Mouse (Mus musculus) intestine, embryonic 14.5 days (tissue): ENCODE data around the gene Fundc1. TPM values are rescaled to one million over a fixed set of nuclear protein-coding genes. Genes with fewer than 3 reads are reported as not detected.

ENCODE experiments used
- ATAC-seq: fragments of 200-750 bp; cut with Nextera tagmentation; replicated peaks from 2 replicates; pipeline ENCODE4 v1.8.0; 2017; ENCODE audit warnings: low read depth, moderate number of reproducible peaks, moderate TSS enrichment, moderate library complexity; ENCODE audit not compliant: low FRiP score, low TSS enrichment
- DNase-seq: peaks from one replicate; pipeline ENCODE4 v3.0.0-alpha.2; 2018; ENCODE audit warnings: low spot score
- H3K27ac ChIP-seq: fragments of 300-500 bp; sonication (generic); 2 replicates; pipeline ENCODE4 v1.5.1; 2014; ENCODE audit warnings: low read depth, mild to moderate bottlenecking, control low read depth
- H3K27me3 ChIP-seq: fragments of 300-500 bp; sonication (generic); replicated peaks from 2 replicates; pipeline ENCODE4 v1.6.1; 2014; ENCODE audit warnings: low read length, control low read depth; ENCODE audit not compliant: control insufficient read depth, insufficient read depth
- H3K36me3 ChIP-seq: fragments of 300-500 bp; sonication (generic); 2 replicates; pipeline ENCODE4 v1.6.1; 2014; ENCODE audit warnings: low read length, control low read depth; ENCODE audit not compliant: control insufficient read depth, insufficient read depth
- H3K4me1 ChIP-seq: fragments of 300-500 bp; sonication (generic); replicated peaks from 2 replicates; pipeline ENCODE4 v1.6.1; 2014; ENCODE audit warnings: low read length, control low read depth, mixed read lengths; ENCODE audit not compliant: control insufficient read depth, insufficient read depth
- H3K4me2 ChIP-seq: fragments of 300-500 bp; sonication (generic); 2 replicates; pipeline ENCODE4 v1.6.1; 2014; ENCODE audit warnings: low read length
- H3K4me3 ChIP-seq: fragments of 300-500 bp; sonication (generic); 2 replicates; pipeline ENCODE4 v1.5.1; 2014; ENCODE audit warnings: low read depth, low read length, control low read depth, mixed read lengths
- H3K9ac ChIP-seq: fragments of 300-500 bp; sonication (generic); 2 replicates; pipeline ENCODE4 v1.6.1; 2014; ENCODE audit warnings: mild to moderate bottlenecking, low read length
- H3K9me3 ChIP-seq: fragments of 300-500 bp; sonication (generic); 2 replicates; pipeline ENCODE4 v1.6.1; 2016; ENCODE audit warnings: low read length, control low read depth; ENCODE audit not compliant: control insufficient read depth
- WGBS: fragments of 180-500 bp; shearing (Covaris S2); extraction: QIAGEN DNeasy Blood & Tissue Kit; methylation state at CpG from one replicate; pipeline ENCODE4 v1.1.7; 2014; 5-methylcytosine and 5-hydroxymethylcytosine counted together
- polyA plus RNA-seq: library from polyadenylated mRNA; unstranded; fragments of >200 nt; fragmentation: Nextera tagmentation; extraction: Ambion mirVana; gene quantifications from 2 replicates; pipeline ENCODE4 v1.2.1, GENCODE M21; 2014

Gene Fundc1
- 55.8 TPM in 2 replicates for polyA plus RNA-seq

DNA sequence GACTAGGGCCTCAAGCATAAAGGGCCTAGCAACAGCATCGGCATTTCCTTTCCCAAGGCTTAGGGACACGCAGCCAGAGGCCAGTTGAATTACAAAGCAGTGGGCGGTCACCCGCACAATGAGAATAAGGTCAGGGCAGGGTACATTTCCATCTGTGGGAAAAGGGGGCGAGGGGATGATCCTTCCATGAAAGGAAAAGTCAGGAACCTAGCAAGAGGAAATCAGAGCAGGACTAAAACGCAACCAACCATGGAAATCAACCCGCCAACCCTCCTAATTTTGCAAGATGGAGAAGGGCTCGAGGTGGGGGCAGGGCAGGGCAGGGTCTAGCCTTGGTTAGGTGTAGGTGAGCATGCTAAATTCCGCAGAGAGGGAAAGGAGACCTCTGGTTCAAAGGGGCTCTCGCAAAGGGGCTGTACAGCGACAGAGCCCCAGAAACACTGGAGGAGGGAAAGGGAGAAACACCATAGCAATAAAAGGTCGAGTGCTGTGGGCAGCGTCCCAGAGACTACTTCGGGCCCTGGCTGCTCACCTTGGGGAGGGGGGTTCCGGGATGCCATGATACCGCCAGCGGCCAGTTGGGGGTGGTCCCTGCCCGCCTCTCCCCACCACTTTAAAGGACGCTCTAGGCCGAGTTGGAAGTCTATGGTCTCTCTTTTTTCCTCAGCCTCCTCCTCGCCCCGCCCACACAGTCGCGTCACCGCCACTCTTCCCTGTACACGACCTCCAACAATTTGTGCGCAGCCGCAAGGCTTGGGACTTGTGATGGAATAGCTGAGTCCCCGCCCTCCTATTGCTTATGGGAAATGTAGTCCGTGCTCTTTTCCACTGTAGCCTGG lies at the start of gene Fundc1:
Gene Fundc1 (minus strand): TSS at position 705 of the 839 bp plus-strand sequence.
- H3K4me2 ChIP-seq = peak within 1 kb of the TSS; percentile 45
- H3K4me1 ChIP-seq = no peaks in the 10 kb centered on the region
- no peaks in the 10 kb centered on the region for H3K9me3 ChIP-seq
- H3K36me3 ChIP-seq = no peaks in the 10 kb centered on the region
- 11% methylated on average over 24 of the region's 30 CpGs for WGBS
- no peaks in the 10 kb centered on the region for H3K27me3 ChIP-seq
- ATAC-seq (peak; percentile 98), DNase-seq (peak; percentile 88)
- peak within 1 kb of the TSS; percentile 67 for H3K9ac ChIP-seq
- peak within 1 kb of the TSS; percentile 85 for H3K27ac ChIP-seq
- peak within 1 kb of the TSS; percentile 43 for H3K4me3 ChIP-seq

DNA sequence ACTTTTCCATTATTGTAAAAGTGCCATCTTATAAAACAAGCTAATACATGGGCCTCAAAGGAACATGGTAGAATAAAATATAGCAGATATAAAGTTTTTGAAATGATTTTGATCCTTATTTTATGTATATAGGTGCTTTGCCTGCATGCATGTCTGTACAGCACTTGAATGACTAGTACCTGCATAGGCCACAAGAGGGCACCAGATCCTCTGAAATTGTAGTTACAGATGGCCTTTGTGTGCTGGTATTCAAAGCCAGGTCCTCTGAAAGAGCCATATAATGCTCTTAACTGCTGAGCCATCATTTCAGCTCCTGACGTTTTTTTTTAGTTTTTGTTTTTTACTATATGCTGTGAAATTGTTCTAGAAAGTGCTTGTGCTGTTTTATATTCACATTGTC lies 39.1 kb upstream of the Fundc1 start:
- 86% methylated on average over 1 of the region's 1 CpGs for WGBS
- ATAC-seq (no peak), DNase-seq (no peak)
- Histone ChIP-seq H3K36me3 (no peaks in the 10 kb centered on the region), H3K4me1 (no peaks in the 10 kb centered on the region), H3K9me3 (no peaks in the 10 kb centered on the region), H3K9ac (no peak overlapping the region), H3K4me3 (no peak overlapping the region), H3K27me3 (no peaks in the 10 kb centered on the region), H3K4me2 (no peak overlapping the region), H3K27ac (no peak overlapping the region)

GRCm38 (mm10) chrX:17608763-17609162 lies 36.6 kb upstream of the Fundc1 start:
- no peak for ATAC-seq
- 71% methylated on average over 1 of the region's 1 CpGs for WGBS
- no peaks in the 10 kb centered on the region for H3K36me3 ChIP-seq
- DNase-seq = no peak
- H3K4me1 ChIP-seq = no peaks in the 10 kb centered on the region
- no peak overlapping the region for H3K27ac ChIP-seq
- H3K9ac ChIP-seq = no peak overlapping the region
- no peaks in the 10 kb centered on the region for H3K27me3 ChIP-seq
- H3K4me2 ChIP-seq = no peak overlapping the region
- no peak overlapping the region for H3K4me3 ChIP-seq
- no peaks in the 10 kb centered on the region for H3K9me3 ChIP-seq

GRCm38 (mm10) chrX:17607668-17608067 lies 35.5 kb upstream of the Fundc1 start:
- H3K4me2 ChIP-seq = no peak overlapping the region
- H3K27ac ChIP-seq = no peak overlapping the region
- H3K9ac ChIP-seq = no peak overlapping the region
- no peak overlapping the region for H3K4me3 ChIP-seq
- DNase-seq (no peak), ATAC-seq (no peak)
- H3K4me1 ChIP-seq = no peaks in the 10 kb centered on the region
- WGBS = 66% methylated on average over 3 of the region's 3 CpGs
- H3K27me3 ChIP-seq = no peaks in the 10 kb centered on the region
- no peaks in the 10 kb centered on the region for H3K36me3 ChIP-seq
- no peaks in the 10 kb centered on the region for H3K9me3 ChIP-seq

- H3K9me3 ChIP-seq = no peaks in the 10 kb centered on the region
- no peaks in the 10 kb centered on the region for H3K27me3 ChIP-seq
- no peak for ATAC-seq
- H3K4me1 ChIP-seq = no peaks in the 10 kb centered on the region
- no peak overlapping the region for H3K4me3 ChIP-seq
- H3K27ac ChIP-seq = no peak overlapping the region
- no peak overlapping the region for H3K9ac ChIP-seq
- H3K36me3 ChIP-seq = no peaks in the 10 kb centered on the region
- no peak for DNase-seq
- H3K4me2 ChIP-seq = no peak overlapping the region
Measured at GRCm38 (mm10) chrX:17593331-17593730, 21.2 kb upstream of the Fundc1 start.

DNA sequence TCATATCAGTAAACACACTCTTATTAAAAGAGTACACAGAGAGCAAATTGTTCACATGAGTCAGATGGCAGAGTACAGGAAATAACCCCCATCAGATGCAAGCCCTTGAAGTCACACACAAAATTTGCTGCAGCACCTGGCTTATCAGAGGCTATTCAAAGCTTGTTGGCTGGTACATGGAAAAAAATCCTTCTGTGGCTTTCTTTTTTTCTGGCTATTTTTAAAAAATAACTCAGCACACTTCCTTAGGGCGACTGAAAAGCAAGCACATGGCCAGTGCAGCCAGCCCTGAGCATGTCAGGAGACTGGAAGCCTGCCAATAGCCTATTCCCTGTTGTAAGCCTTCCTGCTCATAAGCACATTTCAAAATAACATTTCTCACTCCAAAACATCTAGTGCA lies 18.6 kb upstream of the Fundc1 start:
- H3K4me3 ChIP-seq = no peak overlapping the region
- H3K4me1 ChIP-seq = no peaks in the 10 kb centered on the region
- WGBS = 8% methylated on average over 1 of the region's 1 CpGs
- no peak overlapping the region for H3K4me2 ChIP-seq
- DNase-seq (no peak), ATAC-seq (no peak)
- no peaks in the 10 kb centered on the region for H3K9me3 ChIP-seq
- no peak overlapping the region for H3K9ac ChIP-seq
- H3K27me3 ChIP-seq = no peaks in the 10 kb centered on the region
- H3K27ac ChIP-seq = no peak overlapping the region
- no peaks in the 10 kb centered on the region for H3K36me3 ChIP-seq

- peak overlapping the region; percentile 45 for H3K4me2 ChIP-seq
- H3K9me3 ChIP-seq = no peaks in the 10 kb centered on the region
- WGBS = 30% methylated on average over 10 of the region's 10 CpGs
- peak overlapping the region; percentile 43 for H3K4me3 ChIP-seq
- ATAC-seq = no peak
- no peaks in the 10 kb centered on the region for H3K4me1 ChIP-seq
- peak overlapping the region; percentile 85 for H3K27ac ChIP-seq
- DNase-seq = no peak
- H3K9ac ChIP-seq = peak overlapping the region; percentile 67
- H3K36me3 ChIP-seq = no peaks in the 10 kb centered on the region
- H3K27me3 ChIP-seq = no peaks in the 10 kb centered on the region
Measured at GRCm38 (mm10) chrX:17571271-17571620, 879 bp downstream of the Fundc1 start.

- Histone ChIP-seq H3K4me3 (no peak overlapping the region), H3K9me3 (no peaks in the 10 kb centered on the region), H3K9ac (no peak overlapping the region), H3K4me2 (no peak overlapping the region), H3K27ac (no peak overlapping the region), H3K36me3 (no peaks in the 10 kb centered on the region), H3K27me3 (no peaks in the 10 kb centered on the region), H3K4me1 (no peaks in the 10 kb centered on the region)
- 77% methylated on average over 2 of the region's 2 CpGs for WGBS
- ATAC-seq (no peak), DNase-seq (no peak)
Measured at GRCm38 (mm10) chrX:17568670-17569069, 3.5 kb downstream of the Fundc1 start.

- ATAC-seq (no peak), DNase-seq (no peak)
- H3K4me1 ChIP-seq = no peaks in the 10 kb centered on the region
- H3K4me2 ChIP-seq = no peak overlapping the region
- H3K36me3 ChIP-seq = no peaks in the 10 kb centered on the region
- no peaks in the 10 kb centered on the region for H3K27me3 ChIP-seq
- no peak overlapping the region for H3K4me3 ChIP-seq
- H3K9ac ChIP-seq = no peak overlapping the region
- H3K9me3 ChIP-seq = no peaks in the 10 kb centered on the region
- no peak overlapping the region for H3K27ac ChIP-seq
Measured at GRCm38 (mm10) chrX:17565743-17566142, 6.4 kb downstream of the Fundc1 start.
